Mouse (Mus musculus): ENCODE measurements around the gene Eif4g3.

The Eif4g3 gene

DNA sequence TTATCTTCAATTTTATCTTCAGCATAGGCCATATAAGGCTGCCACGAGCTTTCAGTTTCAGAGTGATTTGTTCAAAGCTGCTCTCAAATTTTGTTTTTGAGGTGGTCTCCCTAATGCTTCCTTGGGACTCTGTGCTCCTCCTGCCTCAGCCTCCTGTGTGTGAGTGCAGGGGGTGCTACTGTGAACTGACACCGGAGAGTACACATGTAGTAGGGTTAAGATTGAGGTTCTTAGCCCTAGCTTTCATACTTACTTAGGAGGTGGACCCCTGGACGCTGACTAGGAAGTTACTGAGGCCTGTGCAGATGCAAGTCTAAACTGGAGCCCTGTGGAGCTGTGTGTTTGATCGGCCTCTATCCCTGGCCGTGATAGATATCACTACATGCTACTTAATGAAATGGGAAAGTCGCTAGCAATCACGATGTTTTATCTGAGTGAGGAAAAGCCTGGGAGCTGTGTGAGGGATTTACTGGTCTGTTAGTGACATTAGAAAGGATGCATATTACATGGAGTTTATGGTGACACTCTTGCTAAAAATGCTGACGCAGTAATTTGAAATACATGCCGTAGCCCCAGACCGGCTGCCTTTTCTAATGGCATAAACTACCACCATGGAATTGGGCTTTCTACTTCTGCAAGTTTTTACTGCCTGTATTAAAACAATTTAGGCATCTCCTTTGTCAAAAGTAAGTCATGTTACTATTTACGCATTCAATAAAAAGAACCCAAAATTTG lies 225.3 kb downstream of the Eif4g3 start:
- no peak for DNase-seq (ENCODE audit: inconsistent ontology term)

DNA sequence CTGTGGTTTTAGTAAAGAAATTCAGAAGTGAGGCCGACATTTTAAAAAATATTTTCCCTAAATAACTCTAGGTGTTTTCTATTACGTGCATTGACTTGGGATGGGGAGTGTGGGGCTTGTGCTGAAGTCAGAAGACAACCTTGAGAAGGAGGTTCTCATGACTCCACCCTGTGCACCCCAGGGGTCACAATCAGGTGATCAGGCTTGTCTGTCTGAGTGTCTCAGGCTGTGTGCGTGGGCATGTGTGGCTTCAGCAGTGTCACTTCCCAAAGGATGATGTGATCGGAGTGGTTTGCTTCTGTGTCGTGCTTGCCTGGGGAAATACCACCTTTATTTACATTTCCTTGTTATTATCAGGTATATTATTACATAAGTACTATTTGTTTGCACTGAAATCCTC lies 226.5 kb downstream of the Eif4g3 start:
- DNase-seq (ENCODE audit: inconsistent ontology term) = no peak

DNA sequence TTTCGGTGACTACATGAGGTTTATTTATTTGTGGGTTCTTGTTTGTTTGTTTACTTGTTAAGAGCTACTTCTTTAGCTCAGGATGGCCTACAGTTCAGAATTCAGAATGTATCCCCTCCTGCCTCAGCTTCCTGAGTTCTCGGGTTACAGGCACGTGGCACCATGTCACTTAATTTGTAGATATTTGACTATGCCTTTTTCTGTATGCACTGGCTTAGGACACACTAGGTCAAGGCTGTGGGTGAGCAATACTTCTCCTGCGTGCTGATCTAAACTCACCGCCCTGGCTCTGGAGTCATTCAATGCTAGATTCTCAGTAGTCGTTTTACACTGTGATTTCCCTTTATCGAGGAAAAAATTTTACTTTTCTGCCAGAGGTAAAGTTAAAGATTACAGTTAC lies 227.9 kb downstream of the Eif4g3 start:
- no peak for DNase-seq (ENCODE audit: inconsistent ontology term)

DNA sequence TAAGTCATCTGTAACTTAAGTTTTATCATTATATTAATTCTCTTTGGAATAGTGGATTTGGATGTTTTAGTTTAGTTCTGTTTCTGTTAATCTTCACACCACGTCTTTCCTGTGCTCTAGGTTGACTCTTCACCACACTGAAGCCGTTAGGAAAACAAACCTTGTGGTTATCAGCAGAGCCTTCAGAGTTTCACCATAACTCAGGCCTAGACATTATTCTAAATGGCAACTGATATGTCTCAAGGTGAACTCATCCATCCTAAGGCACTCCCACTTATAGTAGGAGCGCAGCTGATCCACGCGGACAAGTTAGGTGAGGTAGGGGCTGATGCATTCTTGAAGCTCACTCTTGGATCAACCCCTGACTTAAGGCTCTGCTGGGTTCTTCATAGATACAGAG lies 228.6 kb downstream of the Eif4g3 start:
- no peak for DNase-seq (ENCODE audit: inconsistent ontology term)

DNA sequence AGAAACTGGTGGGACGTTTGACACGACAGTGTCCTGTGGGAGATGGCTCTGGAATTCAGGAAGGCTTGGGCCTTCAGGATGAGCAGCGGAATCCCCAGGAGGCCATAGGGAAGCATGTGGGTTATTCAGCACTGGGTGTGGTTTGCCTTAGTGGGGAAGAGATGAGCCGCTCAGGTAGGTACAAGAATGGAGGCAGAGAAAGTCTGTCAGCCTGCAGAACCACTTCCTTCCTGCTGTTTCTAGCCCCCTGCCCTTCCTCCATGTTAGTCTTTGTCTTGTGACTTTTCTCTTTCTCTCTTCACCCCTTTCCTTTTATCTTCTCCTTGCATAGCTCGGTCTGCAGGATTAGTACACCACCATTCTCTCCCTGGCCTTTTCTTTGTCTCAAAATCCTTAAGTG lies 229.6 kb downstream of the Eif4g3 start:
- DNase-seq (ENCODE audit: inconsistent ontology term) = no peak

DNA sequence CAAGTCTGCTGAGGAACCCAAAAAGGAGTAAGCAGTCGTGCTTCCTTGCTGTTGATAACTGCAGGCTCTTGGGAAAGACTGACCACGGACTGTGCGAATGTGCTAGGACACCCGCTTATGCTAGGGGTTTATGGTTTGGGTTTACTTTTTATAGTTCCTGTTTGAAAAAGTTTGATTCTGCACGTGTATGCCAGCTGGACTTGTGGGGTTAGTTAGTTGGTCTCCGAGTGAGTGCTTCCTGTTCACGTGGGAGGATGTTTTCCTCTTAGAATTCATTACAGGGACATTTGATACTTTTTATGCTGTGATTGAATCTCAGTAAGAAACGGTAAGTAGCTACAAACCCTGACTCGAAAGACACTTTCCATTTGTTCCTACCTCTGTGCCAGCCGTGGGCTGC lies 230.8 kb downstream of the Eif4g3 start:
- DNase-seq (ENCODE audit: inconsistent ontology term) = no peak

DNA sequence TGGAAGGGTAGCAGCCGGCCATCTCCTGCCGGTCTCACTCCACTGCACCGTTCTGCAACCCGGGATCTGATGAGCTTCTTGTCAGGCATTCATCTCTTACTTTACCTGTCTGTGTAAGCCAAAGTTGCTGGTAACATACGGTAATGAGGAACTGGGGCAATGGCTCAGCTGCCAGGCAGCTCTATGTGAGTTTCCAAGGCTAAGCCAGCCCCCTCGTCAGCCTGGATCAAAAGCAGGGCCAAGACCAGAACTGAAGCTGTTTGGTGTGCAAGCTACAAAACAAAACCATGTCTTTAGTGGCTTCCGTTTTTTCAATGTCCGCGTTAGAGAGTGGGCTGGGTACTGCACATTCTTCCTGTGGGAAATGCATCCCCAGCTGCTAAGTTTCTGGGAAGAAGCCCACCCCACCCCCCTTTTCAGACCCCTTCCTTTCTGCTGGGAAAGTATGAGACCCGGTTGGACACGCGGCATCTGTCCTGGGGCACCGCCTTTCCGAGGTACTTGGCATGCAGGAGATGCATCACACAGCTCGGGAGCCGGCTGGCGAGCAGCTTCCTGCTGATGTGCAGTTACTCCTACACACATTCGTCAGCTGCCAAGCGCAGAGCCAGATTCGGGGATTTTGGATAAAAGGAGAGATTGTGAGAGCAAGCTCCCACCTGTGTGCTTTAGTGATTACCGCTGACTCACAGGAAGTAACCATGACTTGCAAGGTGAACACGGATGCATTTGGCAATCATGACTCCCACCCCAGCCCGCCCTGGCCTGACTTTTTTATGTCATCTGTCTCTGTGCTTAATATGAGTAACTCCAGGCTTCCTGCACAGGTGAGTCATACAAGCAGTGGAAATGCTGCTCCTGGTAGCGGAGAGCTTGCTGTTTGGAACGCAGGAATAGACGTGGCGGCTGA lies 254.2 kb downstream of the Eif4g3 start:
- DNase-seq (ENCODE audit: inconsistent ontology term) = no peak

DNA sequence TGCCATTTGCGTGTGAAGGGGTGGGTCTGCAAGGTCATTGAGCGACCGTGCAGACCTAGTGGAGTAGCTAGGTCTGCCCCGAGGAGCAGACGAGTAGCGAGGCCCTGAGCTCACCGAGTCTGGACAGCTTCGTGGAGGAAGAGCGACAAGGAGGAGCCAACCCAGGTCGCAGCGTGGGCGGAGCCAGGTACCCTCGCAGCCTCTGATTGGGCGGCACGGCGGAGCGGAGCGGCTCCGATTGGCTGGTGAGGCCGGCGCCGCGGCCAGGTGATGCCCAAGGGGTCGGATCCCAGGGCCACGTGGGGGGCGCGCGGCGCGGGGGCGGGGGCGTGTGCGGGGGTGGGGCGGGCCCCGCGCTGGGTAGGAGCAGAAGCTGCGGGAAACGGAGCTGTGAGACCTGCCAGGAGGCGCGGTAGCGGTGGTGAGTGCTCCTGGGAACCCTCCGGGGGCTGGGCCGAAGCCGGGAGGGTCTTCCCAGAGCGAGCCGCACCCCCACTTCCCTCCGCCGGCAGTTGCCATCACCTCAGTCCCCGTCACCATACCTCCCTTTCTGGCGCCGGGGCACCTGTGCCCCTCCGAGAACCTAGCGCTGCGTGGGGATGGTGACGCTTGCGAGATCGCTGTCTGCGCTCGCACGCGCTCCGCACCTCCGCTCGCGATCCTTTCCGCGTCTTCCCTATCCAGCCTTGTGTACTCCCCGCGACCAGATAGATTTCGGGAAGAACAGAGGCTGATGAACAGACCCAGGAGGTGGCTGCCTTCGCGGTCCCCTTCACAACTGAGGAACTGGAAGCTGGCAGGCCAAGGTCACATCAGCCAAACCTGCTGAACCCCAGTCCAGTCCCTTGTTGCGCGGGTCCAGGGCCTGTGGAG lies 257.5 kb downstream of the Eif4g3 start, which contains the start of the genes Sh2d5 and Kif17:
Gene Sh2d5, plus strand, starts transcription at position 316 of the 873 bp plus-strand sequence.
Gene Kif17, plus strand, starts transcription at position 348 of the 873 bp plus-strand sequence.
- peak; percentile 83 for DNase-seq (ENCODE audit: inconsistent ontology term)

DNA sequence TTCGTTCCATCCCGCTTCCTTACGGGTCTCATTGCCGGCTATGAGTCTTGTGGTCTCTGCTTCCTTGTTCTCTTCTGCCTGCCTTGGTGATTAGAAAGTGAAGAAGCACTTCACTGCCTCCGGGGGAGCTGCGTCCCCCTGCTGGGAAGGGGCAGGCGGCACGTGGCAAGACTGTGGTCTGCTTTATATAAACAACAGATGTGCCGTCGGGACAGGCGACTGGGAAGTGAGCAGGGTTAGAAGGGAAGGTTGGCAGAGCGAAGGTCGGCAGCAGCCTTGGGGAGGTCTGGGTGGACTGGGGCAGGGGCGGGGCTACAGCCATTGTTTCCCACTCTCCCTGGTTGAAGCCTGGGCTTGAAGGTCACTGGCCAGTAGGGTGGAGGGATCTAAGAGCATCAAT lies 259.0 kb downstream of the Eif4g3 start:
- DNase-seq (ENCODE audit: inconsistent ontology term) = peak; percentile 55

DNA sequence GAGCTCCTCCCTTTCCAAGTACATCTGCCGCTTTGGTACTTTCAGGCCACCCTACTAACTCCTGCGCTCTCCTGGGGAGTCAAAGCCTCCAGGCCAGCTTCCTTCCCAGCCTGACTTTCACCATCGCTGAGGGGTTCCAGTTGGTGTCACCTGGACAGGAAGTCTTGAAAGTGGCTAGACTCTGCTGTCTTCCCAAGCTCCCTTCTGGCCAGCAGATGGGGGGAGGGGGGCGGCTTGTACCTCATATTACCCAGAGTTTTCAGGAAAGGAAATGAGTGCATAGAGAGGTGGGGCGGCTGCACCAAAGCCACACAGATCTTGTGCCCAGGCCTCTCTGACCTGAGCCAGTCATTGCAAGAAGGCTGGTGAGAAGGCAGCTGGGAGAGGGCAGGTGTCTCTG lies 259.4 kb downstream of the Eif4g3 start:
- no peak for DNase-seq (ENCODE audit: inconsistent ontology term)

DNA sequence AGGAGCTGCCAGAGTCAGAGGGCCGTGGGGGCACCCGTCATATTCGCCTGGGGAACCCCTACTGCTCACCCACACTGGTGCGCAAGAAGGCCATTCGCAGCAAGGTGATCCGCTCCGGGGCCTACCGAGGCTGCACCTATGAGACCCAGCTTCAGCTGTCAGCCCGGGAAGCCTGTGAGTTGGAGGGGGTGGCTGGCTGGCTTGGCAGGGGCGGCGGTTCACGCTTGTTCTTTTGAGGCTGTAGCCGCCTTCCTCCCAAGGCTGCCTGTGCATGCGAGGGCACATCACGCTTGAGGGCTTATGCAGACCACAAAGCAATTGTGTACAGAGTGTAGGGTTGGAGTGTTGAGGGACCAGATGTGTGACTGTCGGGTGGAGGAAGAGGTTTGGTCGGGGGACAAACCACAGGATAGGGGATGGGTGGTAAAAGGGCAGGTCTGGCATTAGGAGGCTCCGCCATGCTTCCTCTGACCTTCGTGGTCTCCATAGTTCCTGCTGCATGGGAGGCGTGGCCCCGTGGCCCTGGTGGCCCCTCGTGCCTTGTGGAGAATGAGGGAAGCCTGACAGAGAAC lies 264.4 kb downstream of the Eif4g3 start:
- no peak for DNase-seq (ENCODE audit: inconsistent ontology term)

Measured in Muller cell, postnatal 12 days (primary cell).